Mouse (Mus musculus) intestine, embryonic 14.5 days (tissue): ENCODE results near the gene Aip. TPM values are rescaled to one million over a fixed set of nuclear protein-coding genes. Genes with fewer than 3 reads are reported as not detected.
A peak's percentile ranks its signal among the peaks of the same experiment; 100 is the strongest.

ENCODE experiments used
- ATAC-seq: fragments of 200-750 bp; cut with Nextera tagmentation; replicated peaks from 2 replicates; pipeline ENCODE4 v1.8.0; 2017; ENCODE audit warnings: low read depth, moderate number of reproducible peaks, moderate TSS enrichment, moderate library complexity; ENCODE audit not compliant: low FRiP score, low TSS enrichment
- DNase-seq: peaks from one replicate; pipeline ENCODE4 v3.0.0-alpha.2; 2018; ENCODE audit warnings: low spot score
- H3K27ac ChIP-seq: fragments of 300-500 bp; sonication (generic); 2 replicates; pipeline ENCODE4 v1.5.1; 2014; ENCODE audit warnings: low read depth, mild to moderate bottlenecking, control low read depth
- H3K27me3 ChIP-seq: fragments of 300-500 bp; sonication (generic); replicated peaks from 2 replicates; pipeline ENCODE4 v1.6.1; 2014; ENCODE audit warnings: low read length, control low read depth; ENCODE audit not compliant: control insufficient read depth, insufficient read depth
- H3K36me3 ChIP-seq: fragments of 300-500 bp; sonication (generic); 2 replicates; pipeline ENCODE4 v1.6.1; 2014; ENCODE audit warnings: low read length, control low read depth; ENCODE audit not compliant: control insufficient read depth, insufficient read depth
- H3K4me1 ChIP-seq: fragments of 300-500 bp; sonication (generic); replicated peaks from 2 replicates; pipeline ENCODE4 v1.6.1; 2014; ENCODE audit warnings: low read length, control low read depth, mixed read lengths; ENCODE audit not compliant: control insufficient read depth, insufficient read depth
- H3K4me2 ChIP-seq: fragments of 300-500 bp; sonication (generic); 2 replicates; pipeline ENCODE4 v1.6.1; 2014; ENCODE audit warnings: low read length
- H3K4me3 ChIP-seq: fragments of 300-500 bp; sonication (generic); 2 replicates; pipeline ENCODE4 v1.5.1; 2014; ENCODE audit warnings: low read depth, low read length, control low read depth, mixed read lengths
- H3K9ac ChIP-seq: fragments of 300-500 bp; sonication (generic); 2 replicates; pipeline ENCODE4 v1.6.1; 2014; ENCODE audit warnings: mild to moderate bottlenecking, low read length
- H3K9me3 ChIP-seq: fragments of 300-500 bp; sonication (generic); 2 replicates; pipeline ENCODE4 v1.6.1; 2016; ENCODE audit warnings: low read length, control low read depth; ENCODE audit not compliant: control insufficient read depth
- WGBS: fragments of 180-500 bp; shearing (Covaris S2); extraction: QIAGEN DNeasy Blood & Tissue Kit; methylation state at CpG from one replicate; pipeline ENCODE4 v1.1.7; 2014; 5-methylcytosine and 5-hydroxymethylcytosine counted together
- polyA plus RNA-seq: library from polyadenylated mRNA; unstranded; fragments of >200 nt; fragmentation: Nextera tagmentation; extraction: Ambion mirVana; gene quantifications from 2 replicates; pipeline ENCODE4 v1.2.1, GENCODE M21; 2014

Gene Aip
- polyA plus RNA-seq = 89.7 and 96.0 TPM in 2 replicates

DNA sequence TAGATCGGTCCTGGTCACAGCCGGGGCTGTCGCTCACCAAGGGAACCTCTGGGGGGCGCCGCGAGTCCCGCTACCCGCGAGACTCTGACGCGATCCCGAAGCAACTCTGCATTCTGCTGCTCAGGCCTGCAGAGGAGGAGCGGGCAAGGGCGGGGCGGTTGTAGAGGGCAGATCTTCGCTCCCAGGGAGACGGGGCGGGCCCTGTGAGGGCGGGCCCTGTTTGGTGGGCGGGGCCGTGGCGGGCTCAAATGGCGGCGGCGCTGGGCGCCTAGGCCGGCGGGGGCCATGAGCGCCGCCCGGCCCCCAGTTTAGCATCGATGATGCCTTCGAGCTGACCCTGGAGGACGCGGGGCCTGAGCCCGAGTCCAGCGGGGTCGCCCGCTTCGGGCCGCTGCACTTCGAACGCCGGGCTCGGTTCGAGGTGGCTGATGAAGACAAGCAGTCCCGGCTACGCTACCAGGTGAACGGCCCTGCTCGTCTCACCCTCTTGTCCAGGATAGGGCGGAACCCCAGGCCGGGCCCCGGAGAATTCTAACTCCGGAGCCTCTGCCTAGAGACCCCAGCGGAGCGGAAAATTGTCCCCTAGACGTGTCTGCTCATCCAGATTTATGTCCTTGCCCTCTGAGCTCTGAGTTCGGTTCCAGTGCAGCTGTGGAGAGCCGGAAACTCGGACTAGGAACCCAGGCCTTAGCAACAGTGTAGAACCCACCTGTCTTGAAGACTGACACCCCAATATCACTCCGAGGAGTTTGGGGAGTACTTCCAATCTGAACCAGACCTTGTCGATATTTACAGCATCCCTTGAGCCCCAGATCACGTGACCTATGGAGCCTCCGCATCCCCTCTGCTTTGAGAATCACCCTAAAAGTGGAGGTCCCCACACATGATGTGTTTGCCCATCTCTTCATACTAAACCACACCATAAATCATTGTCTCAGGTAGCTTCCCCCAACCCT, at the start of gene Aip:
Aip (minus strand) TSS at position 118 of the 956 bp plus-strand sequence.
- ATAC-seq = peak; percentile 93
- H3K27me3 ChIP-seq = no peaks in the 10 kb centered on the region
- peak within 1 kb of the TSS; percentile 57 for H3K27ac ChIP-seq
- H3K36me3 ChIP-seq = peaks cover 28% of the 10 kb centered on the region
- peak within 1 kb of the TSS; percentile 84 for H3K9ac ChIP-seq
- DNase-seq = peak; percentile 96
- peaks cover 13% of the 10 kb centered on the region for H3K4me1 ChIP-seq
- WGBS = 1% methylated on average over 64 of the region's 64 CpGs
- H3K4me3 ChIP-seq = peak within 1 kb of the TSS; percentile 98
- H3K9me3 ChIP-seq = no peaks in the 10 kb centered on the region
- H3K4me2 ChIP-seq = peak within 1 kb of the TSS; percentile 91

GRCm38 (mm10) chr19:4172925-4173324, 47.3 kb upstream of the Aip start:
- 64% methylated on average over 11 of the region's 11 CpGs for WGBS
- Histone ChIP-seq H3K27ac (no peak overlapping the region), H3K36me3 (no peaks in the 10 kb centered on the region), H3K4me1 (peaks cover 16% of the 10 kb centered on the region), H3K9me3 (no peaks in the 10 kb centered on the region), H3K9ac (no peak overlapping the region), H3K4me2 (no peak overlapping the region), H3K4me3 (no peak overlapping the region), H3K27me3 (no peaks in the 10 kb centered on the region)
- no peak for DNase-seq
- ATAC-seq = no peak

DNA sequence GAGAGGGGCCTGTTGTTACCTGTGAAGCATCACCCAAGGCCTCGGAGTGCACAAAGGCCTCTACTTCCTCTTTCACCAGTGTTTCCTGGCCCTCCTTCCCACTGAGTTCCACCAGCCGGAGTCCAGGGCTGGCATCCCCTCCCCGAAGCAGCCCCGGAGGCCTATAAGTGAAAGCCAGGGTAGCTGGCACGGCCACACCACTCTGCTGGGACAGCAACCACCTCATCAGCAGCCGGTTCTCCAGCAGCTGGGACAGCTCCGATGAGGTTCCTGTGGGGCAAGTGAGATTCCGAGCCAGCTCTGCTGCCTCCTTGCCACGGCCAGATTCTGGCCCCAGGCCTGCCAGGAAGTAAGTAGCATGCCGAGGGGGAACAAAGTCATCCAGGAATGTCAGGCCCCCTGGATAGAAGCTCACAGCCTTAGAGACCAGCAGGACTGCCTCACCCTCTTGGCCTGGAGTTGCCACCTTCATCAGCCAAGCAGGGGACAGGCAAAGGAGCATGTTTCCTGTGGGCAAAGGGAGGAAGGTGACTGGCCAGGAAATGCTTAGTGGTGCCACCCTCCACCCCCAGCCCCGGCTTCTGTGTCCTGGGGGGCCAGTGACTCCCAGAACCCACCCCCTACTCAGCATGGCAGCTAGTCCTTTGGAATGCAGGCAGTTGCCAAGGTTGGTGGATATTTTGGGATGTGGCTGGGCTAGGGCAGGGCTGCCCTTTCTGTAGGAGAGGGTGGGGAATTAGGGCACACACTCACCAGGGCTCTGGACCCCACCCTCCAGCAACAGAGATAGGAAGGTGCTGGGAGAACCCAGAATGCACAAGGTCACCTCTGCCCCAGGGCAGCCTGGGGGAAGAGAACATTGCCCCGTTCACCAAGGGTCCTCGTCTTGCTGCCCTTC, 46.0 kb upstream of the Aip start:
- Histone ChIP-seq H3K4me2 (no peak overlapping the region), H3K9me3 (no peaks in the 10 kb centered on the region), H3K27ac (no peak overlapping the region), H3K4me3 (no peak overlapping the region), H3K9ac (no peak overlapping the region), H3K36me3 (no peaks in the 10 kb centered on the region), H3K4me1 (peaks cover 16% of the 10 kb centered on the region), H3K27me3 (no peaks in the 10 kb centered on the region)
- 66% methylated on average over 13 of the region's 13 CpGs for WGBS
- DNase-seq (no peak), ATAC-seq (no peak)

DNA sequence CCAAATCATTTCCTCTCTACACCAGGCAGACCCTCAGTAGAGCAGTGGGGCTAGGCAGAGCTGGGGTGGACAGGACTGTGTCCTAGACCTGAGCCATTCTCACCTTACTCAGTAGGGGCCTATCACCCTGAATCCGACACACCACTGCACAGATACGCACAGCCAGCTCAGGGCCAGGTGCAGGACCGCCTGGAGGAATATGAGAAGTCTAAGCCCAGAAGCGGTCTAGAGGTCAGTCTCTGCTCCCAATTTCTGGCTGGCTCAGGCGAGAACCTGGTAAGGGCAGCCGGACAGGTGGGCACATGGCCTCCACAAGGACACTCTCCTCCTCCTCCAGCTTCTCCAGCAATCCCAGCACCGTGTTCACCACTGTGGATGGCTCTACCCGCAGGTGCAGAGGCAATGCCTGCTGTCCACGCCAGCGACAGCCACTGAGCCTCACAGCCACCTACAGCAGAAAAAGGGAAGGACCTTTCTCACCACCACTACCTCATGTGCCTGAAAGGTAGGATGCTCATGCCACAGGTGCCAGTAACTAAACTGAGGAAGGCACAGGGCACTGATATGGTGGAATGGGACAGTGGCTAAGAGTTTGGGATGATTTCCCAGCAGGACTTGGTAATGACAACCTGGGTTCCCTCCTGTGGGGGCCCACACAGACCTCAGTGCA, 45.2 kb upstream of the Aip start:
- ATAC-seq (no peak), DNase-seq (no peak)
- Histone ChIP-seq H3K4me2 (no peak overlapping the region), H3K9ac (no peak overlapping the region), H3K27ac (no peak overlapping the region), H3K36me3 (no peaks in the 10 kb centered on the region), H3K4me3 (no peak overlapping the region), H3K9me3 (no peaks in the 10 kb centered on the region), H3K27me3 (no peaks in the 10 kb centered on the region), H3K4me1 (peaks cover 13% of the 10 kb centered on the region)
- WGBS = 89% methylated on average over 10 of the region's 10 CpGs

DNA sequence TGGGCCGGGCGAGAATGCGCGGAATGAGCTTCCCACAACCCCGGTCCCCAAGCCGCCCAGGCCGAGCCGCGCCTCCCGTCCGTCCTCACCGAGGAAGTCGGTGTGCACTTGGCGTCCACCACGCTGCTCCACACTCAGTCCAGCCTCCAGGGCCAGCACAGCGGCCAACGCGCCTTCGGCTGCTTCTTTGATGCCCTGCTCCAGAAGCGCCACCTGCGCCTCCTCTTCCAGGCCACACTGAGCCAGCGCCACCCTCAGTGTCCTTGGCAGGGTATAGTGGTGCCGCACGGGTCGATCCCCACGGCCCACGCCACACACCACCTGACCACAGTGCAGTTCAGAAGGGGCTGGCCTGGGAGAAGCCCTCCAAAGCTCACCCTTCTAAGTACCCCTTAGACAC, 44.2 kb upstream of the Aip start:
- Histone ChIP-seq H3K36me3 (no peaks in the 10 kb centered on the region), H3K27ac (peak overlapping the region; percentile 81), H3K9ac (peak overlapping the region; percentile 60), H3K4me3 (peak overlapping the region; percentile 33), H3K4me2 (peak overlapping the region; percentile 69), H3K4me1 (peaks cover 6% of the 10 kb centered on the region; the same call in 1 of the 2 replicates), H3K27me3 (no peaks in the 10 kb centered on the region), H3K9me3 (no peaks in the 10 kb centered on the region)
- ATAC-seq (peak; percentile 54), DNase-seq (no peak)
- whole genome bisulfite sequencing = 6% methylated on average over 27 of the region's 27 CpGs

DNA sequence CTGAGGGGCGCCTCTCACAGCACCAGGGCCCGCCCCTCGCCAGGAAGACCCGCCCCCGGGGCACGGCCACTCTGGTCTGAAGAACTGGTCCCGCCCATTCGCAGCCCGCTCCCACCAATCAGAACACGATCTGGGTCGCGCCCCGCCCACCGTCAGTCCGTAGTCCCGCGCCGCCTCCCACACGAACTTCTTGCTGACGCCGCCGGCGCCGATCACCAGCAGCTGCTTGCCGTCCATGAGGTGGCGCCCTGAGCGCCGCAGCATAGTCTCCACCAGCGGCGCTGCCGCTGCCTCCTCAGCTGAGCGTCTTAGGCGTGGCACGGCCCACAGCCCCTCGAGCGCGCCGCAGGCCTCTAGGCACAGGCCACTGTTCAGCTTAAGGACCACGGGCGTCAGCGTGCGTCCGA, 43.7 kb upstream of the Aip start:
- DNase-seq (peak; percentile 99), ATAC-seq (peak; percentile 95)
- no peaks in the 10 kb centered on the region for H3K36me3 ChIP-seq
- peak overlapping the region; percentile 81 for H3K27ac ChIP-seq
- peak overlapping the region; percentile 33 for H3K4me3 ChIP-seq
- H3K27me3 ChIP-seq = no peaks in the 10 kb centered on the region
- peaks cover 6% of the 10 kb centered on the region; the same call in 1 of the 2 replicates for H3K4me1 ChIP-seq
- peak overlapping the region; percentile 60 for H3K9ac ChIP-seq
- under 1% methylated on average over 43 of the region's 43 CpGs for WGBS
- H3K4me2 ChIP-seq = peak overlapping the region; percentile 69
- no peaks in the 10 kb centered on the region for H3K9me3 ChIP-seq

GRCm38 (mm10) chr19:4166678-4167476, 41.2 kb upstream of the Aip start:
- no peak overlapping the region for H3K4me2 ChIP-seq
- H3K27ac ChIP-seq = no peak overlapping the region
- H3K4me3 ChIP-seq = no peak overlapping the region
- no peak overlapping the region for H3K9ac ChIP-seq
- 78% methylated on average over 9 of the region's 9 CpGs for whole genome bisulfite sequencing
- no peaks in the 10 kb centered on the region for H3K9me3 ChIP-seq
- H3K27me3 ChIP-seq = no peaks in the 10 kb centered on the region
- no peak for DNase-seq
- H3K4me1 ChIP-seq = peaks cover 19% of the 10 kb centered on the region
- no peak for ATAC-seq
- 0 out of 2 replicates have a peak, but pooled peaks cover under 1% of the 10 kb centered on the region for H3K36me3 ChIP-seq
